Mouse (Mus musculus) layer of hippocampus, adult 8-10 months (tissue): ENCODE results near the gene Zfp109. TPM values are rescaled to one million over a fixed set of nuclear protein-coding genes. Genes with fewer than 3 reads are reported as not detected.

Experiments used
- DNase-seq, 2 experiments: peaks; one replicate each; pipeline ENCODE4 v3.0.0; 2022; ENCODE audit warnings: low spot score in 2 of 2
- total RNA-seq, 4 experiments: library from RNA; stranded (reverse); gene quantifications; 2 replicates each; pipeline ENCODE4 v1.2.4; 2022

The Zfp109 gene
- total RNA-seq, 4 experiments from 2014 or later, result 8.0 to 10.8 (median 9.1) TPM

GRCm38 (mm10) chr7:24208282-24208886 is 29.0 kb downstream of the Zfp109 start:
- no peak for DNase-seq

GRCm38 (mm10) chr7:24207488-24208261 is 29.7 kb downstream of the Zfp109 start:
- peak; percentile 67 for DNase-seq

- DNase-seq, result no peak
These were observed 40.4 kb downstream of the Zfp109 start for GRCm38 (mm10) chr7:24196961-24197360.

- DNase-seq, result no peak
These were observed 44.2 kb downstream of the Zfp109 start for GRCm38 (mm10) chr7:24193157-24193556.

- DNase-seq, result no peak
These were observed 46.0 kb downstream of the Zfp109 start for GRCm38 (mm10) chr7:24191361-24191760.

- no peak for DNase-seq
These were observed 47.8 kb downstream of the Zfp109 start for GRCm38 (mm10) chr7:24189571-24189944.

- DNase-seq, result no peak
These were observed 48.3 kb downstream of the Zfp109 start for GRCm38 (mm10) chr7:24188901-24189570.

GRCm38 (mm10) chr7:24187611-24188010 is 49.7 kb downstream of the Zfp109 start:
- DNase-seq, result no peak

Other genes with a start within 250 kb of the Zfp109 start
- not detected for gene V1rd19, start 235.9 kb downstream of the Zfp109 start, total RNA-seq
- under 1 TPM in 1 of 4 experiments, not detected in 3; 0.04 TPM for gene Vmn1r183, start 184.3 kb downstream of the Zfp109 start, total RNA-seq
- 10 to 100 TPM; 36.0 to 49.5 (median 40.8) TPM for gene Zfp180, start 155.6 kb downstream of the Zfp109 start, total RNA-seq
- gene Zfp112, start 125.2 kb downstream of the Zfp109 start, total RNA-seq, result 10 to 100 TPM; 11.2 to 14.3 (median 12.5) TPM
- 10 to 100 TPM; 20.9 to 25.6 (median 21.8) TPM for gene Zfp235, start 103.4 kb downstream of the Zfp109 start, total RNA-seq
- 1 to 10 TPM; 2.9 to 4.6 (median 4.0) TPM for gene Zfp114, start 62.5 kb downstream of the Zfp109 start, total RNA-seq
- gene Zfp111, start 26.1 kb downstream of the Zfp109 start, total RNA-seq, result 10 to 100 TPM; 12.2 to 15.2 (median 14.8) TPM
- gene Zfp108, start 17.2 kb upstream of the Zfp109 start, total RNA-seq, result 10 to 100 TPM in 1 of 4 experiments, 1 to 10 TPM in 3; 8.0 to 10.2 (median 9.0) TPM
- gene Zfp93, start 32.9 kb upstream of the Zfp109 start, total RNA-seq, result 10 to 100 TPM; 12.4 to 20.1 (median 13.8) TPM
- gene Zfp61, start 63.7 kb upstream of the Zfp109 start, total RNA-seq, result 10 to 100 TPM; 19.3 to 30.5 (median 24.7) TPM
- 10 to 100 TPM; 14.4 to 18.3 (median 15.6) TPM for gene Zfp94, start 79.1 kb upstream of the Zfp109 start, total RNA-seq
- not detected for gene Tescl, start 96.4 kb upstream of the Zfp109 start, total RNA-seq
- not detected for gene Lypd5, start 111.6 kb upstream of the Zfp109 start, total RNA-seq
- gene Kcnn4, start 132.7 kb upstream of the Zfp109 start, total RNA-seq, result 1 to 10 TPM in 1 of 4 experiments, under 1 TPM in 2, not detected in 1; 0.27 to 1.2 (median 0.90) TPM
- 10 to 100 TPM; 33.8 to 49.8 (median 44.0) TPM for gene Smg9, start 162.1 kb upstream of the Zfp109 start, total RNA-seq
- gene Irgc1, start 214.7 kb upstream of the Zfp109 start, total RNA-seq, result not detected
- 1 to 10 TPM in 3 of 4 experiments, under 1 TPM in 1; 0.87 to 8.3 (median 2.7) TPM for gene Plaur, start 224.9 kb upstream of the Zfp109 start, total RNA-seq
- gene Cadm4, start 244.5 kb upstream of the Zfp109 start, total RNA-seq, result 100 to 1,000 TPM; 123 to 166 (median 143) TPM